8 mouse cellular contexts compared by ENCODE assay signal in the genomic region with DNA sequence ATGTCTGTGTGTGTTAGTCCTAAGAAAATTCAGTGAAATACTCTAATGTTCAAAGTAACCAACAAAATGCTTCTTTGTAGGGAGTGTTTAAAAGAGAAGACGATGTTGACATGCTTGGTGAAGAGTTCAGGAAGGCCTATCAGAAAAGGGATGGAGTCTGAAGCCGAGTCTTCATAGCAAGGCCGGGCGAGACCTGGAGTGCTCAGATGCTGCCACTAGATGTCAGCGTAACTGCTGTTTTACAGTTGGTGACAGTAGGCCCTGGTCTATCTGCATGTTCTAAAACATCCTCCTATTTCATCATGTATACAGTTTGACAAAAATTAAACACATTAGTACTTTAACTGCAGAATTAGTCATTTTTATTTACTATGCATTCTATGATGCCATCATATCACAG. TPM values are rescaled to one million over a fixed set of nuclear protein-coding genes. Genes with fewer than 3 reads are reported as not detected.
A peak's percentile ranks its signal among the peaks of the same experiment; 100 is the strongest.
DNase-seq lines count a peak whose midpoint lies in the region; ATAC-seq and TF ChIP-seq lines count a peak whose summit lies in the region.

No protein-coding gene starts in this region.

- DNase-seq in adrenal gland, postnatal 14 days, result peak; percentile 81
- DNase-seq in embryonic facial prominence, embryonic 14.5 days (ENCODE audit: low spot score), result peak; percentile 77
- DNase-seq in heart, postnatal 36 days, result peak; percentile 54 to 66
- DNase-seq in layer of hippocampus, adult 2 months (ENCODE audit: low spot score in 2 of 2), result peak; percentile 63 to 76
- peak; percentile 87 for DNase-seq in lung, embryonic 14.5 days
- DNase-seq in retina, embryonic 14.5 days (ENCODE audit: low spot score), result peak; percentile 87
- peak; percentile 88 for DNase-seq in thymus, postnatal 4 days

- intact Hi-C loops in heart, postnatal 36 days (cut with DNase I), result loop anchor here (5.0 to 10.0 kb wide), 2 partner anchors 74 to 137 kb away; a partner anchor contains a TSS

- no peaks in the 10 kb centered on the region for H3K4me1 ChIP-seq in ES-Bruce4 (ENCODE audit: control insufficient read depth, insufficient read depth, low read length)
- no peaks in the 10 kb centered on the region for H3K4me1 ChIP-seq in embryonic facial prominence, embryonic 14.5 days (ENCODE audit: control insufficient read depth, insufficient read depth, low read length)
- no peaks in the 10 kb centered on the region for H3K4me1 ChIP-seq in lung, embryonic 14.5 days (ENCODE audit: insufficient read depth)

- no peaks in the 10 kb centered on the region for H3K9me3 ChIP-seq in ES-Bruce4 (replicated peaks; ENCODE audit: control insufficient read depth, insufficient read depth, low read length, poor library complexity, severe bottlenecking)
- no peaks in the 10 kb centered on the region for H3K9me3 ChIP-seq in embryonic facial prominence, embryonic 14.5 days (ENCODE audit: control insufficient read depth, low read length)
- H3K9me3 ChIP-seq in lung, embryonic 14.5 days (ENCODE audit: low read depth, low read length), result no peaks in the 10 kb centered on the region

- 15% methylated on average over 5 of the region's 5 CpGs for WGBS in embryonic facial prominence, embryonic 14.5 days
- WGBS in lung, embryonic 14.5 days, result 16% methylated on average over 5 of the region's 5 CpGs

- peak; percentile 82; the same call in 1 of the 2 replicates for ATAC-seq in embryonic facial prominence, embryonic 14.5 days (ENCODE audit: low read depth)
- ATAC-seq in lung, embryonic 14.5 days (ENCODE audit: insufficient read depth), result peak; percentile 69; the same call in 1 of the 2 replicates

- TF ChIP-seq EP300 in ES-Bruce4 (IDR thresholded peaks at IDR 0.05; ENCODE audit: insufficient read depth, low read depth, low read length), result no peak

- H3K9ac ChIP-seq in ES-Bruce4 (ENCODE audit: low read depth, poor library complexity, severe bottlenecking), result no peak overlapping the region
- no peak overlapping the region for H3K9ac ChIP-seq in embryonic facial prominence, embryonic 14.5 days (ENCODE audit: low read depth, low read length)
- H3K9ac ChIP-seq in lung, embryonic 14.5 days, result no peak overlapping the region

- H3K4me3 ChIP-seq in ES-Bruce4 (ENCODE audit: low read depth, low read length), result no peak overlapping the region
- H3K4me3 ChIP-seq in embryonic facial prominence, embryonic 14.5 days (ENCODE audit: low read depth, low read length), result no peak overlapping the region
- no peak overlapping the region for H3K4me3 ChIP-seq in layer of hippocampus, adult 2 months
- no peak overlapping the region for H3K4me3 ChIP-seq in lung, embryonic 14.5 days (ENCODE audit: low read depth, low read length)

- no peak overlapping the region for H3K4me2 ChIP-seq in embryonic facial prominence, embryonic 14.5 days (ENCODE audit: low read depth, low read length)
- H3K4me2 ChIP-seq in lung, embryonic 14.5 days, result no peak overlapping the region

- TF ChIP-seq POLR2A in ES-Bruce4 (IDR thresholded peaks at IDR 0.05; ENCODE audit: insufficient read depth, low read length), result no peak

- H3K27me3 ChIP-seq in ES-Bruce4 (ENCODE audit: control insufficient read depth, insufficient read depth, low read length, poor library complexity, severe bottlenecking), result no peaks in the 10 kb centered on the region
- H3K27me3 ChIP-seq in embryonic facial prominence, embryonic 14.5 days (replicated peaks; ENCODE audit: control insufficient read depth, insufficient read depth, low read length), result no peaks in the 10 kb centered on the region
- H3K27me3 ChIP-seq in lung, embryonic 14.5 days (ENCODE audit: insufficient read depth, low read length), result no peaks in the 10 kb centered on the region

- peak; percentile 89 for TF ChIP-seq CTCF in ES-Bruce4 (IDR thresholded peaks at IDR 0.05; ENCODE audit: low read depth, low read length)
- TF ChIP-seq CTCF in layer of hippocampus, adult 2 months (conservative IDR thresholded peaks at IDR 0.05), result peak; percentile 94
- TF ChIP-seq CTCF in lung, embryonic 14.5 days (IDR thresholded peaks at IDR 0.05; ENCODE audit: low read depth), result peak; percentile 74

- peaks cover 30% of the 10 kb centered on the region for H3K36me3 ChIP-seq in ES-Bruce4 (ENCODE audit: control insufficient read depth, insufficient read depth, low read length, poor library complexity, severe bottlenecking)
- peaks cover 32% of the 10 kb centered on the region for H3K36me3 ChIP-seq in embryonic facial prominence, embryonic 14.5 days (ENCODE audit: control insufficient read depth, insufficient read depth, low read length)
- peaks cover 67% of the 10 kb centered on the region for H3K36me3 ChIP-seq in lung, embryonic 14.5 days (ENCODE audit: insufficient read depth)

- H3K27ac ChIP-seq in ES-Bruce4 (ENCODE audit: insufficient read depth, low read length), result no peak overlapping the region
- no peak overlapping the region for H3K27ac ChIP-seq in embryonic facial prominence, embryonic 14.5 days (replicated peaks; ENCODE audit: low read depth, low read length)
- H3K27ac ChIP-seq in layer of hippocampus, adult 2 months, result no peak overlapping the region
- no peak overlapping the region for H3K27ac ChIP-seq in lung, embryonic 14.5 days (ENCODE audit: low read depth)

RNA-seq across cellular contexts. Expression of a gene that starts 20.4 kb away (rescaled TPM):
- 12.6 and 15.6 TPM in 2 replicates for polyA plus RNA-seq in ES-Bruce4 (2011; ENCODE audit: insufficient read depth, insufficient read length, low read depth, missing spikeins)
- total RNA-seq in adrenal gland, postnatal 14 days (2021), result 3.9 and 6.8 TPM in 2 replicates
- 22.7 and 24.3 TPM in 2 replicates for polyA plus RNA-seq in embryonic facial prominence, embryonic 14.5 days (2014; fragmentation: Nextera tagmentation; extraction: Ambion mirVana)
- total RNA-seq in heart, postnatal 36 days (2021), result under 1 TPM; 0.14 to 0.30 TPM
- 1 to 10 TPM; 1.2 to 2.4 TPM for total RNA-seq in layer of hippocampus, adult 2 months (2021)
- polyA plus RNA-seq in lung, embryonic 14.5 days (2014; fragmentation: Nextera tagmentation; extraction: Ambion mirVana), result 36.8 and 37.8 TPM in 2 replicates

RNA-seq across cellular contexts. Expression of a gene that starts 33.8 kb away (rescaled TPM):
- polyA plus RNA-seq in ES-Bruce4 (2011; ENCODE audit: insufficient read depth, insufficient read length, low read depth, missing spikeins), result 39.7 and 43.3 TPM in 2 replicates
- 6.7 and 8.6 TPM in 2 replicates for total RNA-seq in adrenal gland, postnatal 14 days (2021)
- 22.1 and 24.6 TPM in 2 replicates for polyA plus RNA-seq in embryonic facial prominence, embryonic 14.5 days (2014; fragmentation: Nextera tagmentation; extraction: Ambion mirVana)
- total RNA-seq in heart, postnatal 36 days (2021), result 1 to 10 TPM in 1 of 2 experiments, under 1 TPM in 1; 0.98 to 2.1 TPM
- 1 to 10 TPM; 6.5 to 7.3 TPM for total RNA-seq in layer of hippocampus, adult 2 months (2021)
- 31.7 and 37.5 TPM in 2 replicates for polyA plus RNA-seq in lung, embryonic 14.5 days (2014; fragmentation: Nextera tagmentation; extraction: Ambion mirVana)
